Mouse (Mus musculus): ENCODE measurements at regions not wholly inside any gene's neighbourhood (a gene's known extent, or its start where the extent isn't known, plus 50 kb on each side); places are given as distances from the start of the nearest gene placed in this dataset.

GRCm38 (mm10) chr4:153118824-153119646 is 363.6 kb downstream of the Ajap1 start:
- WGBS, result 62% methylated on average over 14 of the region's 14 CpGs
- Histone ChIP-seq H3K27me3 (ENCODE audit: control insufficient read depth, insufficient read depth, low read length) (no peaks in the 10 kb centered on the region), H3K9me3 (ENCODE audit: control insufficient read depth, low read length) (no peaks in the 10 kb centered on the region), H3K4me3 (ENCODE audit: low read depth, low read length) (no peak overlapping the region), H3K4me2 (ENCODE audit: low read depth) (no peak overlapping the region), H3K4me1 (ENCODE audit: control insufficient read depth, insufficient read depth, low read length) (no peaks in the 10 kb centered on the region), H3K36me3 (ENCODE audit: control insufficient read depth, insufficient read depth, low read length) (no peaks in the 10 kb centered on the region), H3K9ac (ENCODE audit: low read length) (no peak overlapping the region), H3K27ac (ENCODE audit: low read depth, low read length) (no peak overlapping the region)
- DNase-seq (ENCODE audit: low spot score) (no peak), ATAC-seq (ENCODE audit: insufficient read depth, low FRiP score, low TSS enrichment) (no peak)

- no peak for ATAC-seq (ENCODE audit: insufficient read depth, low FRiP score, low TSS enrichment)
- 67% methylated on average over 7 of the region's 7 CpGs for WGBS
Measured at GRCm38 (mm10) chr4:153114998-153115397, 367.6 kb downstream of the Ajap1 start.

GRCm38 (mm10) chr4:153113577-153113976 is 369.0 kb downstream of the Ajap1 start:
- no peak overlapping the region for H3K4me3 ChIP-seq (ENCODE audit: low read depth, low read length)
- ATAC-seq (ENCODE audit: insufficient read depth, low FRiP score, low TSS enrichment) (no peak), DNase-seq (ENCODE audit: low spot score) (no peak)
- no peak overlapping the region for H3K4me2 ChIP-seq (ENCODE audit: low read depth)
- no peak overlapping the region for H3K9ac ChIP-seq (ENCODE audit: low read length)
- 88% methylated on average over 2 of the region's 2 CpGs for WGBS
- H3K4me1 ChIP-seq (ENCODE audit: control insufficient read depth, insufficient read depth, low read length), result no peaks in the 10 kb centered on the region
- H3K9me3 ChIP-seq (ENCODE audit: control insufficient read depth, low read length), result no peaks in the 10 kb centered on the region
- no peak overlapping the region for H3K27ac ChIP-seq (ENCODE audit: low read depth, low read length)
- H3K36me3 ChIP-seq (ENCODE audit: control insufficient read depth, insufficient read depth, low read length), result no peaks in the 10 kb centered on the region
- H3K27me3 ChIP-seq (ENCODE audit: control insufficient read depth, insufficient read depth, low read length), result no peaks in the 10 kb centered on the region

More at GRCm38 (mm10) chr4:153114998-153115397, 367.6 kb downstream of the Ajap1 start:
- DNase-seq (ENCODE audit: low spot score), result no peak
- no peak overlapping the region for H3K27ac ChIP-seq (ENCODE audit: low read depth, low read length)
- H3K4me2 ChIP-seq (ENCODE audit: low read depth), result no peak overlapping the region
- no peaks in the 10 kb centered on the region for H3K4me1 ChIP-seq (ENCODE audit: control insufficient read depth, insufficient read depth, low read length)
- no peak overlapping the region for H3K4me3 ChIP-seq (ENCODE audit: low read depth, low read length)
- H3K9ac ChIP-seq (ENCODE audit: low read length), result no peak overlapping the region
- no peaks in the 10 kb centered on the region for H3K27me3 ChIP-seq (ENCODE audit: control insufficient read depth, insufficient read depth, low read length)
- H3K9me3 ChIP-seq (ENCODE audit: control insufficient read depth, low read length), result no peaks in the 10 kb centered on the region
- no peaks in the 10 kb centered on the region for H3K36me3 ChIP-seq (ENCODE audit: control insufficient read depth, insufficient read depth, low read length)

- H3K27me3 ChIP-seq (ENCODE audit: control insufficient read depth, insufficient read depth, low read length), result no peaks in the 10 kb centered on the region
- H3K9me3 ChIP-seq (ENCODE audit: control insufficient read depth, low read length), result no peaks in the 10 kb centered on the region
- WGBS, result 56% methylated on average over 16 of the region's 16 CpGs
- H3K4me2 ChIP-seq (ENCODE audit: low read depth), result no peak overlapping the region
- no peaks in the 10 kb centered on the region for H3K36me3 ChIP-seq (ENCODE audit: control insufficient read depth, insufficient read depth, low read length)
- no peaks in the 10 kb centered on the region for H3K4me1 ChIP-seq (ENCODE audit: control insufficient read depth, insufficient read depth, low read length)
- ATAC-seq (ENCODE audit: insufficient read depth, low FRiP score, low TSS enrichment) (no peak), DNase-seq (ENCODE audit: low spot score) (no peak)
- H3K4me3 ChIP-seq (ENCODE audit: low read depth, low read length), result no peak overlapping the region
- H3K27ac ChIP-seq (ENCODE audit: low read depth, low read length), result no peak overlapping the region
- no peak overlapping the region for H3K9ac ChIP-seq (ENCODE audit: low read length)
Measured at GRCm38 (mm10) chr4:153110291-153110746, 372.3 kb downstream of the Ajap1 start.

GRCm38 (mm10) chr4:153098591-153098990 is 384.0 kb downstream of the Ajap1 start:
- DNase-seq (ENCODE audit: low spot score) (no peak), ATAC-seq (ENCODE audit: insufficient read depth, low FRiP score, low TSS enrichment) (no peak)

GRCm38 (mm10) chr4:153097601-153098000 is 385.0 kb downstream of the Ajap1 start:
- Histone ChIP-seq H3K4me1 (ENCODE audit: control insufficient read depth, insufficient read depth, low read length) (no peaks in the 10 kb centered on the region), H3K4me3 (ENCODE audit: low read depth, low read length) (no peak overlapping the region), H3K27me3 (ENCODE audit: control insufficient read depth, insufficient read depth, low read length) (no peaks in the 10 kb centered on the region), H3K9me3 (ENCODE audit: control insufficient read depth, low read length) (no peaks in the 10 kb centered on the region), H3K9ac (ENCODE audit: low read length) (no peak overlapping the region), H3K4me2 (ENCODE audit: low read depth) (no peak overlapping the region), H3K36me3 (ENCODE audit: control insufficient read depth, insufficient read depth, low read length) (no peaks in the 10 kb centered on the region), H3K27ac (ENCODE audit: low read depth, low read length) (no peak overlapping the region)
- no peak for ATAC-seq (ENCODE audit: insufficient read depth, low FRiP score, low TSS enrichment)
- DNase-seq (ENCODE audit: low spot score), result no peak
- WGBS, result 86% methylated on average over 1 of the region's 1 CpGs

More at GRCm38 (mm10) chr4:153098591-153098990, 384.0 kb downstream of the Ajap1 start:
- Histone ChIP-seq H3K9ac (ENCODE audit: low read length) (no peak overlapping the region), H3K4me1 (ENCODE audit: control insufficient read depth, insufficient read depth, low read length) (no peaks in the 10 kb centered on the region), H3K27ac (ENCODE audit: low read depth, low read length) (no peak overlapping the region), H3K9me3 (ENCODE audit: control insufficient read depth, low read length) (no peaks in the 10 kb centered on the region), H3K27me3 (ENCODE audit: control insufficient read depth, insufficient read depth, low read length) (no peaks in the 10 kb centered on the region), H3K4me2 (ENCODE audit: low read depth) (no peak overlapping the region), H3K4me3 (ENCODE audit: low read depth, low read length) (no peak overlapping the region), H3K36me3 (ENCODE audit: control insufficient read depth, insufficient read depth, low read length) (no peaks in the 10 kb centered on the region)
- 87% methylated on average over 12 of the region's 12 CpGs for WGBS

- H3K27me3 ChIP-seq (ENCODE audit: control insufficient read depth, insufficient read depth, low read length), result no peaks in the 10 kb centered on the region
Measured at GRCm38 (mm10) chr4:153093129-153093528, 389.5 kb downstream of the Ajap1 start.

GRCm38 (mm10) chr4:153082166-153082565 is 400.4 kb downstream of the Ajap1 start:
- DNase-seq (ENCODE audit: low spot score) (no peak), ATAC-seq (ENCODE audit: insufficient read depth, low FRiP score, low TSS enrichment) (no peak)
- WGBS, result 46% methylated on average over 14 of the region's 14 CpGs
- no peaks in the 10 kb centered on the region for H3K4me1 ChIP-seq (ENCODE audit: control insufficient read depth, insufficient read depth, low read length)
- H3K27ac ChIP-seq (ENCODE audit: low read depth, low read length), result no peak overlapping the region
- H3K36me3 ChIP-seq (ENCODE audit: control insufficient read depth, insufficient read depth, low read length), result no peaks in the 10 kb centered on the region
- no peak overlapping the region for H3K4me3 ChIP-seq (ENCODE audit: low read depth, low read length)
- H3K9ac ChIP-seq (ENCODE audit: low read length), result no peak overlapping the region
- H3K4me2 ChIP-seq (ENCODE audit: low read depth), result no peak overlapping the region
- no peaks in the 10 kb centered on the region for H3K27me3 ChIP-seq (ENCODE audit: control insufficient read depth, insufficient read depth, low read length)
- H3K9me3 ChIP-seq (ENCODE audit: control insufficient read depth, low read length), result no peaks in the 10 kb centered on the region

More at GRCm38 (mm10) chr4:153093129-153093528, 389.5 kb downstream of the Ajap1 start:
- Histone ChIP-seq H3K9me3 (ENCODE audit: control insufficient read depth, low read length) (no peaks in the 10 kb centered on the region), H3K27ac (ENCODE audit: low read depth, low read length) (no peak overlapping the region), H3K9ac (ENCODE audit: low read length) (no peak overlapping the region), H3K4me1 (ENCODE audit: control insufficient read depth, insufficient read depth, low read length) (no peaks in the 10 kb centered on the region), H3K4me3 (ENCODE audit: low read depth, low read length) (no peak overlapping the region), H3K4me2 (ENCODE audit: low read depth) (no peak overlapping the region), H3K36me3 (ENCODE audit: control insufficient read depth, insufficient read depth, low read length) (no peaks in the 10 kb centered on the region)
- ATAC-seq (ENCODE audit: insufficient read depth, low FRiP score, low TSS enrichment) (no peak), DNase-seq (ENCODE audit: low spot score) (no peak)
- 80% methylated on average over 3 of the region's 3 CpGs for WGBS

- 87% methylated on average over 3 of the region's 3 CpGs for WGBS
Measured at GRCm38 (mm10) chr4:153074590-153074989, 408.0 kb downstream of the Ajap1 start.

More at GRCm38 (mm10) chr4:153074590-153074989, 408.0 kb downstream of the Ajap1 start:
- Histone ChIP-seq H3K4me1 (ENCODE audit: control insufficient read depth, insufficient read depth, low read length) (no peaks in the 10 kb centered on the region), H3K27ac (ENCODE audit: low read depth, low read length) (no peak overlapping the region), H3K9ac (ENCODE audit: low read length) (no peak overlapping the region), H3K36me3 (ENCODE audit: control insufficient read depth, insufficient read depth, low read length) (no peaks in the 10 kb centered on the region), H3K9me3 (ENCODE audit: control insufficient read depth, low read length) (no peaks in the 10 kb centered on the region), H3K4me3 (ENCODE audit: low read depth, low read length) (no peak overlapping the region), H3K27me3 (ENCODE audit: control insufficient read depth, insufficient read depth, low read length) (no peaks in the 10 kb centered on the region), H3K4me2 (ENCODE audit: low read depth) (no peak overlapping the region)
- no peak for ATAC-seq (ENCODE audit: insufficient read depth, low FRiP score, low TSS enrichment)
- no peak for DNase-seq (ENCODE audit: low spot score)
